Mouse (Mus musculus): Measurements from ENCODE around the gene Tbc1d30.

DNA sequence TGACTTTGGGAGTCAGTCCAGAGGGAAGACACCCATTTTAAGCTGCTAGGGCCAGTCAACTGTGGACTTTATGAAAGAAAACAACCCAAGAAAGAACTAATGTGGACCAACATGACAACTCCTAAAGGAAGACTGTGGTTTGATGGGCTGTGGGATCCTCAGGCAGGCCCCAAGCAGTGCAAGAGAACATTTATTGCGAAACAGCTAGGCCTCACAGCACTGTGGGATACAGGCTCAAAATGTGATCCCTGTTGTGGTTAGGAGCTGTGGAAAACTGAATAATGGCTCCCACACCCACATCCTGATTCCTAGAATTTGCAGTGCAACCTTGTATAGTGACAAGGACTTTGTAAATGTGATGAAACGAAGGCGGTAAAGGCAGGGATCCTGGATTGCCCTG lies 134.3 kb downstream of the Tbc1d30 start:
- no peak for TF ChIP-seq EP300 (optimal IDR thresholded peaks at IDR 0.05)
- no peak for TF ChIP-seq CTCF (IDR thresholded peaks at IDR 0.05; ENCODE audit: low read depth)
